Mouse (Mus musculus) gastrocnemius, postnatal 36 days (tissue): ENCODE measurements at regions not wholly inside any gene's neighbourhood (a gene's known extent, or its start where the extent isn't known, plus 50 kb on each side); places are given as distances from the start of the nearest gene placed in this dataset.

Experiments
- DNase-seq, 2 experiments: peaks; one replicate each; pipeline ENCODE4 v3.0.0; 2022
- intact Hi-C: fragments of 180-260 bp; cut with DNase I; formaldehyde crosslinking; loops from one replicate; pipeline ENCODE4 v1.15.1; 2025

GRCm38 (mm10) chr13:102108916-102109315, 340.9 kb upstream of the Pik3r1 start:
- intact Hi-C loops: no loop called here
- DNase-seq: no peak

GRCm38 (mm10) chr13:102113941-102114340, 345.9 kb upstream of the Pik3r1 start:
- DNase-seq: peak; percentile 16 to 42
- intact Hi-C loops: no loop called here

- intact Hi-C loops: no loop called here
- DNase-seq: no peak
Observed at GRCm38 (mm10) chr13:102122341-102122740, 354.3 kb upstream of the Pik3r1 start.

GRCm38 (mm10) chr13:102127933-102128430, 360.0 kb upstream of the Pik3r1 start:
- intact Hi-C loops: loop anchor here (5.0 kb wide), 1 partner anchor 1459 kb away; no protein-coding TSS in a partner anchor
- no peak for DNase-seq

- DNase-seq: no peak
- intact Hi-C loops: no loop called here
Observed at GRCm38 (mm10) chr13:102131459-102131858, 363.4 kb upstream of the Pik3r1 start.

- intact Hi-C loops: no loop called here
- DNase-seq: no peak
Observed at GRCm38 (mm10) chr13:102132154-102132553, 364.1 kb upstream of the Pik3r1 start.

GRCm38 (mm10) chr13:102132696-102133095, 364.7 kb upstream of the Pik3r1 start:
- intact Hi-C loops: no loop called here
- DNase-seq: no peak

GRCm38 (mm10) chr13:102135210-102135609, 367.2 kb upstream of the Pik3r1 start:
- intact Hi-C loops: no loop called here
- DNase-seq: no peak

GRCm38 (mm10) chr13:102142986-102143385, 375.0 kb upstream of the Pik3r1 start:
- intact Hi-C loops: no loop called here
- DNase-seq: no peak

GRCm38 (mm10) chr13:102143848-102144247, 375.8 kb upstream of the Pik3r1 start:
- intact Hi-C loops: no loop called here
- DNase-seq: no peak

GRCm38 (mm10) chr13:102148039-102148438, 380.0 kb upstream of the Pik3r1 start:
- intact Hi-C loops: no loop called here
- DNase-seq: no peak

- intact Hi-C loops: no loop called here
- DNase-seq: no peak
Observed at GRCm38 (mm10) chr13:102153785-102154608, 386.0 kb upstream of the Pik3r1 start.

GRCm38 (mm10) chr13:102154609-102154899, 386.5 kb upstream of the Pik3r1 start:
- DNase-seq: no peak
- intact Hi-C loops: no loop called here

GRCm38 (mm10) chr13:102157369-102158130, 389.5 kb upstream of the Pik3r1 start:
- intact Hi-C loops: no loop called here
- no peak for DNase-seq

GRCm38 (mm10) chr13:102173382-102174234, 405.6 kb upstream of the Pik3r1 start:
- no peak for DNase-seq
- intact Hi-C loops: no loop called here

GRCm38 (mm10) chr13:102174431-102174830, 406.4 kb upstream of the Pik3r1 start:
- intact Hi-C loops: no loop called here
- DNase-seq: no peak

- no peak for DNase-seq
- intact Hi-C loops: no loop called here
Observed at GRCm38 (mm10) chr13:102174896-102175295, 406.9 kb upstream of the Pik3r1 start.

- intact Hi-C loops: no loop called here
- DNase-seq: no peak
Observed at GRCm38 (mm10) chr13:102175406-102175805, 407.4 kb upstream of the Pik3r1 start.

GRCm38 (mm10) chr13:102176456-102176855, 408.4 kb upstream of the Pik3r1 start:
- intact Hi-C loops: no loop called here

GRCm38 (mm10) chr13:102194716-102195115, 426.7 kb upstream of the Pik3r1 start:
- intact Hi-C loops: no loop called here
- DNase-seq: no peak

More at GRCm38 (mm10) chr13:102176456-102176855, 408.4 kb upstream of the Pik3r1 start:
- DNase-seq: no peak

GRCm38 (mm10) chr13:102202301-102202700, 434.3 kb upstream of the Pik3r1 start:
- DNase-seq: no peak
- intact Hi-C loops: no loop called here
